In the genomic region with DNA sequence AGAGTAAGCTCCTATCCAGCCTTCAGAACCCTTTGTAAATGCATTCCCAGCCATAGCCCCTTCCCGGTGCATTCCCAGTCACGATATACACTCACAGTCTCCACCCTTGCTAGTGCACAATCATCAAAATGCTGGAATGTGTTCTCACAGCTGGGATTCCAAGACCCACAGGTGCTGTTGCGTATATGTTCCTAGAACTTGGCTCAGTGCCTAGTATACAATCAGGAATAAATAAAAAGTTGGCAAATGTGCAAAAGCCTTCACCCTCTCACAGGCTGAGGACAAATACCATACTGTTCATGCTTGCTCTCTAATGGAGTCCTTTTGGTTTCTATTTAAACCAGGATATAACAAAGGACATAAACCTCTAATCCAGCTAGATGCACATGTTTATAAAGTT, we compare ENCODE assay signal across 24 mouse cellular contexts.
A peak's percentile ranks its signal among the peaks of the same experiment; 100 is the strongest.
DNase-seq lines count a peak whose midpoint lies in the region; ATAC-seq lines count a peak whose summit lies in the region.
"Had no signal": no experiment of that assay in that cellular context is flagged by ENCODE, and none has a peak within 500 bp of the region (broad histone marks: within the 10 kb centered on the region; RNA-seq: fewer than 3 reads in every experiment).

No protein-coding gene starts in this region.

- H3K9ac ChIP-seq in forebrain, embryonic 14.5 days (ENCODE audit: low read length): no peak overlapping the region
- no peak overlapping the region for H3K9ac ChIP-seq in forebrain, embryonic 13.5 days
- H3K9ac ChIP-seq in lung, embryonic 16.5 days (ENCODE audit: low read length): no peak overlapping the region
- H3K9ac ChIP-seq in limb, embryonic 13.5 days: no peak overlapping the region
- H3K9ac ChIP-seq: forebrain, embryonic 12.5 days; liver, embryonic 13.5 days had no signal

- H3K27ac ChIP-seq in forebrain, embryonic 14.5 days (ENCODE audit: low read depth, low read length): no peak overlapping the region
- no peak overlapping the region for H3K27ac ChIP-seq in forebrain, embryonic 13.5 days
- no peak overlapping the region for H3K27ac ChIP-seq in lung, embryonic 16.5 days (ENCODE audit: low read length)
- no peak overlapping the region for H3K27ac ChIP-seq in limb, embryonic 13.5 days
- H3K27ac ChIP-seq in hindbrain, embryonic 10.5 days: no peak overlapping the region
- H3K27ac ChIP-seq: forebrain, embryonic 12.5 days; heart, embryonic 10.5 days; left cerebral cortex, adult 2 months; liver, embryonic 13.5 days had no signal

- ATAC-seq in forebrain, embryonic 14.5 days: no peak
- no peak for ATAC-seq in forebrain, embryonic 13.5 days
- peak; percentile 68 for ATAC-seq in lung, embryonic 16.5 days (ENCODE audit: low read depth)
- ATAC-seq in limb, embryonic 13.5 days (ENCODE audit: low FRiP score, low read depth): peak; percentile 84
- ATAC-seq: hindbrain, embryonic 16.5 days had no signal

- H3K36me3 ChIP-seq in forebrain, embryonic 14.5 days (ENCODE audit: control insufficient read depth, insufficient read depth, low read length): no peaks in the 10 kb centered on the region
- H3K36me3 ChIP-seq in forebrain, embryonic 13.5 days (ENCODE audit: poor library complexity, severe bottlenecking): no peaks in the 10 kb centered on the region
- no peaks in the 10 kb centered on the region for H3K36me3 ChIP-seq in lung, embryonic 16.5 days (ENCODE audit: control insufficient read depth, insufficient read depth, low read length)
- no peaks in the 10 kb centered on the region for H3K36me3 ChIP-seq in limb, embryonic 13.5 days
- H3K36me3 ChIP-seq in hindbrain, embryonic 10.5 days: no peaks in the 10 kb centered on the region
- H3K36me3 ChIP-seq: forebrain, embryonic 12.5 days; liver, embryonic 13.5 days had no signal

- H3K4me3 ChIP-seq in forebrain, embryonic 14.5 days (ENCODE audit: low read depth, low read length): no peak overlapping the region
- no peak overlapping the region for H3K4me3 ChIP-seq in forebrain, embryonic 13.5 days
- no peak overlapping the region for H3K4me3 ChIP-seq in lung, embryonic 16.5 days (ENCODE audit: low read length)
- no peak overlapping the region for H3K4me3 ChIP-seq in limb, embryonic 13.5 days
- no peak overlapping the region for H3K4me3 ChIP-seq in hindbrain, embryonic 10.5 days
- H3K4me3 ChIP-seq: erythroblast, embryonic 14.5 days; forebrain, embryonic 12.5 days; heart, embryonic 10.5 days; left cerebral cortex, adult 2 months; liver, embryonic 13.5 days had no signal

- no peaks in the 10 kb centered on the region for H3K27me3 ChIP-seq in forebrain, embryonic 14.5 days (replicated peaks; ENCODE audit: control insufficient read depth, insufficient read depth, low read length)
- H3K27me3 ChIP-seq in forebrain, embryonic 13.5 days: no peaks in the 10 kb centered on the region
- H3K27me3 ChIP-seq in lung, embryonic 16.5 days (ENCODE audit: control insufficient read depth, insufficient read depth, low read depth, low read length): no peaks in the 10 kb centered on the region
- H3K27me3 ChIP-seq in limb, embryonic 13.5 days: no peaks in the 10 kb centered on the region
- H3K27me3 ChIP-seq in hindbrain, embryonic 10.5 days (ENCODE audit: insufficient read depth, poor library complexity, severe bottlenecking): no peaks in the 10 kb centered on the region
- H3K27me3 ChIP-seq: forebrain, embryonic 12.5 days; liver, embryonic 13.5 days had no signal

- H3K4me2 ChIP-seq in forebrain, embryonic 14.5 days (ENCODE audit: low read length): no peak overlapping the region
- H3K4me2 ChIP-seq in forebrain, embryonic 13.5 days: no peak overlapping the region
- no peak overlapping the region for H3K4me2 ChIP-seq in lung, embryonic 16.5 days (ENCODE audit: low read depth, low read length)
- no peak overlapping the region for H3K4me2 ChIP-seq in limb, embryonic 13.5 days (replicated peaks)
- H3K4me2 ChIP-seq: forebrain, embryonic 12.5 days; liver, embryonic 13.5 days had no signal

- no peaks in the 10 kb centered on the region for H3K4me1 ChIP-seq in forebrain, embryonic 14.5 days (ENCODE audit: control insufficient read depth, insufficient read depth, low read length)
- no peaks in the 10 kb centered on the region for H3K4me1 ChIP-seq in forebrain, embryonic 13.5 days
- H3K4me1 ChIP-seq in lung, embryonic 16.5 days (replicated peaks; ENCODE audit: control insufficient read depth, insufficient read depth, low read length): peaks cover 5% of the 10 kb centered on the region; the same call in 1 of the 2 replicates
- H3K4me1 ChIP-seq in limb, embryonic 13.5 days: peaks cover 25% of the 10 kb centered on the region
- H3K4me1 ChIP-seq in hindbrain, embryonic 10.5 days (replicated peaks): no peaks in the 10 kb centered on the region
- H3K4me1 ChIP-seq: forebrain, embryonic 12.5 days; liver, embryonic 13.5 days had no signal

- WGBS in forebrain, embryonic 14.5 days: 64% methylated on average over 3 of the region's 3 CpGs
- 75% methylated on average over 3 of the region's 3 CpGs for WGBS in forebrain, embryonic 13.5 days
- WGBS in lung, embryonic 16.5 days: 14% methylated on average over 3 of the region's 3 CpGs
- WGBS in limb, embryonic 13.5 days: 14% methylated on average over 3 of the region's 3 CpGs
- WGBS in hindbrain, embryonic 10.5 days: 89% methylated on average over 3 of the region's 3 CpGs

- no peaks in the 10 kb centered on the region for H3K9me3 ChIP-seq in forebrain, embryonic 14.5 days (replicated peaks; ENCODE audit: control insufficient read depth, low read length)
- no peaks in the 10 kb centered on the region for H3K9me3 ChIP-seq in forebrain, embryonic 13.5 days (replicated peaks)
- H3K9me3 ChIP-seq in lung, embryonic 16.5 days (ENCODE audit: control insufficient read depth, low read length): no peaks in the 10 kb centered on the region
- no peaks in the 10 kb centered on the region for H3K9me3 ChIP-seq in limb, embryonic 13.5 days
- H3K9me3 ChIP-seq in hindbrain, embryonic 10.5 days: no peaks in the 10 kb centered on the region
- H3K9me3 ChIP-seq: forebrain, embryonic 12.5 days; heart, embryonic 10.5 days; liver, embryonic 13.5 days had no signal

- DNase-seq in forebrain, embryonic 14.5 days (ENCODE audit: low spot score): peak; percentile 15
- no peak for DNase-seq in lung, postnatal 4 days
- no peak for DNase-seq in hindbrain, embryonic 10.5 days (ENCODE audit: low spot score)
- DNase-seq in c-Kit-positive CD71-positive TER-119-positive erythroid progenitor cells, embryonic 14.5 days (ENCODE audit: low spot score): no peak
- DNase-seq: adrenal gland, postnatal 25 days; cerebellum, adult 11 months; cerebellum, postnatal 10 days; kidney, adult 11 months; left cerebral cortex, postnatal 4 days; liver, embryonic 13.5 days; lung, postnatal 14 days; midbrain, embryonic 14.5 days; right cerebral cortex, postnatal 25 days; spleen, adult 18-20 months; thymus, adult 18-20 months; thymus, postnatal 36 days had no signal

Comparison
In these comparisons a context has a peak if more than half of its experiments do, and no peak if none do; other contexts are left out.
1. ATAC-seq: peak in lung, embryonic 16.5 days (single experiment) and limb, embryonic 13.5 days (single experiment); none in forebrain, embryonic 14.5 days (single experiment) and forebrain, embryonic 13.5 days (single experiment).